Mouse (Mus musculus): ENCODE measurements at regions not wholly inside any gene's neighbourhood (a gene's known extent, or its start where the extent isn't known, plus 50 kb on each side); places are given as distances from the start of the nearest gene placed in this dataset.

DNA sequence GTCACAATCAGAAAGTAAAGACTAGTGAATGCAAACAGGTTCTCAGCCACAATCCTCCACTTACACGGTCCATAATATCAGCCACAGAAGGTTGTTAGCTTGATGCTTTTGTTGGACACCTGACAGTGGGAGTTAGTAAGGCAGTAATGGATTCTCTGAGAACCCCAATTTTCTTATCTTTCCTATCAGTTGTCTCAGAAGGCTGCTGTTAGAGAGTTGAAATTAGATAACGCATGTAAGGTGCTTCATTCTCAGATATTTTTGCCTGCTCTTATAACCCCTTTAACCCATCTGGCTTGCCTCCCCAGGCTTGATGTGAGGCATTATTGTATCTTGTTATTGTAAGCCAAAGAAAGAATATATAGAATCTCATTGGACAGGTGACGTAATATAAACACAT is 63.0 kb upstream of the Ube2e3 start:
- peak; percentile 36 for TF ChIP-seq GATA1 (IDR thresholded peaks at IDR 0.05; ENCODE audit: low read length)

- peak; percentile 64 for TF ChIP-seq GATA1 (IDR thresholded peaks at IDR 0.05; ENCODE audit: low read length)
Observed at GRCm38 (mm10) chr2:78803543-78803942, 64.4 kb upstream of the Ube2e3 start.

DNA sequence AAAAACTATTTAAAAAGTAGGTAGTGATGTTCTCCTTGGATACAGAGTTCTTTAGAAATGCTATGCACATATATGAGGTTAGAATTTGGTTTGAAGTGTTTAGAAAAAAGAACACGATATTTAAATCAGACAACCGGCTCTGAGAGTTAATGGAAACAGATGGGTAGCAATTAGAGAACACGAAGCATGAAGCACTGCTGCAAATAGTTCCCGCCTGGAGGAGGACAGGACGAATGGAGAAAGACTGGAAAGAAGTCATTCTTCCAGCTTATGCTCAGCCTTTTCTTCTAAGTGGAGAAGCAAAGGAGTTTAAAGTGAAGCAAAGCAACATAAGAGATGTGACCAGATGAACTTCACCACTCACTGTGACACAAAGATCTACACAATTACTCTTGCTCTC is 72.5 kb upstream of the Ube2e3 start:
- no peak for TF ChIP-seq GATA1 (IDR thresholded peaks at IDR 0.05; ENCODE audit: low read length)

- TF ChIP-seq GATA1 (IDR thresholded peaks at IDR 0.05; ENCODE audit: low read length): no peak
Observed at GRCm38 (mm10) chr2:78794734-78795133, 73.2 kb upstream of the Ube2e3 start.

DNA sequence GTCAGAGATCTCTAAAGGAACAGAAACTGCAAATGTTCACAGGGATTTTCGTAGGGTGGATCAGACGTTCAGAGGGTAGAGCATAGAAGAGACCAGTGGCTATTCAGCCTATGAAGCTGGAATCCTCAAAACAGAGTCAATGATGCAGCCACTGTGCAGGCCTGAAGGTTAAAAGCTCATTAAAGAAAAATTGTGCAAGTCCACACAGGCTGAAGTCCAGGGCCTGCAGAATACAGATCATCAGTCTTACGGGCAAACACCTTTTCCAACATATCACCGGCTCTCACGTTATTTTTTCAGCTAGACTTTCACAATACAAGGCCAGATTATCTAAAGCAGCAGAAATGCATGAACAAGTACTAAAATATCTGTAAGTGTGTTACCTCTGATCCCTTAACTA is 78.8 kb upstream of the Ube2e3 start:
- TF ChIP-seq GATA1 (IDR thresholded peaks at IDR 0.05; ENCODE audit: low read length): no peak

DNA sequence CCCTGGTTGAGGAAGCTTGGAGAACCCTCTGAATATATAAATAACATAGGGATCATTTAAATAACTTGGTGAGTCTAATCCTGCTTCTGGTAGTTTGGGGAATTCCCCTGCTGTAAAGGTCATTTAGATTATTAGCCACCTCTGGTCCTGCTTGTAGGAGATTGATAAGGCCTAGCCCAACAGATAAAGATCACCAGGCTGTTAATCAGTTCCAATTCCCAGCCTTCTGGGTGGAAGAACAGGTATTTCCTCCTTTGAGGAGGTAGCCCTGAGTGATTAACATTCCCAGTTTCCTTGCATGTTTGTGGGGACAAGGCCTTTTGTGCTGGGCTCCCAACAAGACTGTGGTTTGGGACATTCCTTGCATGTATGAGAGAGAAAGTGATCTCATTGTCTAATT is 79.7 kb upstream of the Ube2e3 start:
- TF ChIP-seq GATA1 (IDR thresholded peaks at IDR 0.05; ENCODE audit: low read length): no peak

DNA sequence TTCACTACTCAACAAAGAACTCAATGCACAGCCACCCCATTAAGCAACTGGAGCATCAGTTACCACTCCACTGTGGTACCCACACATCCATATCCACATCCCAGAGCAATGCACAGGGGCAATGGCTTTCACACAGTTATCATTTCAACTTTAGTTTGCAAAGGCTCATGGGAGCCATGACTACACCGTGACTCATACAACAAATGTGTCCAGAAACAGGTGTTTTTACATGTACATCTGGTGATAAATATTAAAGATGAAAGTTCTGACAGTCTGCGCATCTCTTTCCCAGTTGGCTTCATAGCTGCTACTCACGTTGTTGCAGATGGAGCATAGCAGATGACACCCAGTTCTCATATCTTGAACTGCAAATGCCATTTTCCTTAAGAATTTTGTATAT is 88.0 kb upstream of the Ube2e3 start:
- no peak for TF ChIP-seq GATA1 (IDR thresholded peaks at IDR 0.05; ENCODE audit: low read length)

DNA sequence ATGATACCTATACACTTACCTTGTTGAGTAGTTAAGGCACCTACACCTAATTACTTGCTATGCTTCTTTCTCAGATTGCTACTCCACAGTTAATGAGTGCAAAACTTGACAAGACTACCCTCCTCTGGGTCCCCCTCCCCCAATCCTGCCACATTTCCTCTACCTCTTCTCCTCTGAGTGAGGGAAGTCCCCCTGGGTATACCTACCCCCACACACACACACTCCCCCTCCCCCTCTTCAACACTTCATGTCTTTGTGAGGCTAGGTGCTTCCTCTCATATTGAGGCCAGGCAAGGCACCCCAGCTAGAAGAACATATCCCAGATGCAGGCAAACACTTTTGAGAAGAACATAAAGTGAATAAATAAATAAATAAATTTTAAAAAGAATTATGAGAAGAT is 90.3 kb upstream of the Ube2e3 start:
- no peak for TF ChIP-seq GATA1 (IDR thresholded peaks at IDR 0.05; ENCODE audit: low read length)

DNA sequence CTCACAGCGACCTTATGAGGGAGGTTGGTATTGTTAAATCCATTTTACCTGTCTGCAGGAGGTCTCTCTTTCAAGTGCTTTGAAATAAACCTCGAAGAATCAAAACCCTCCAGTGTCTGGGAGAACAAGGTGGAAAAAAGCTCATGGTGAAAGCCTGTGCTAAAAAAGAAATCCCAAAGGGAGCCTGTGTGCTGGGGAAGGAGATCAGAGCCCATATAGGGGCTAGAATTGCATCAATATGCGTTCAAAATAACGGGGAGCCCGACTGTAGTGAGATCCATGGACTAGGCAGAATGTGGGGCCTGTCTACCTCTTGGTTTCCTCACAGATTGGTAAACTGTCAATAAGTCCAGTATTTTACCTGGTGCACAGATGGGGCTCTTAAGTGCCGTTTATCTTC is 113.6 kb upstream of the Ube2e3 start:
- no peak for TF ChIP-seq GATA1 (IDR thresholded peaks at IDR 0.05; ENCODE audit: low read length)

DNA sequence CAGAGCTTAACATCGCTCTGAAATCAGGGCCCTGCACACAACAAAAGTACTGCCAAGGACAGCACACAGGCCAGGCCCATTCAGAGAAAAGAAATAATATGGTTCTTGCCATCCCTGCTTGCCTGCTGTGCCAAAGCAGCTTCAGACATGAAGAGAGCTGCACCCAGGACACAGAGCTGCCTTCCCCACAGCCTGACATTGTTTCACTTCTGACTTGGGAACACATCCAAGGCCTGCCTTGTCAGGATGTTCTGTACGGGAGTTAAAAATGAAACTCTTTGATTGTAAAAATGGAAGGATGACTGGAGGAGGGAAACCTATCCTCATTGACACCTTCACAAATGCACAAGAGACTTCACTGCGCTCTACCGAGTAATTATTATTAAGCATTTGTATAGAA is 114.0 kb upstream of the Ube2e3 start:
- no peak for TF ChIP-seq GATA1 (IDR thresholded peaks at IDR 0.05; ENCODE audit: low read length)

- no peak for TF ChIP-seq GATA1 (IDR thresholded peaks at IDR 0.05; ENCODE audit: low read length)
Observed at GRCm38 (mm10) chr2:78730161-78730560, 137.8 kb upstream of the Ube2e3 start.

GRCm38 (mm10) chr2:78726060-78726459 is 141.9 kb upstream of the Ube2e3 start:
- TF ChIP-seq GATA1 (IDR thresholded peaks at IDR 0.05; ENCODE audit: low read length): no peak

DNA sequence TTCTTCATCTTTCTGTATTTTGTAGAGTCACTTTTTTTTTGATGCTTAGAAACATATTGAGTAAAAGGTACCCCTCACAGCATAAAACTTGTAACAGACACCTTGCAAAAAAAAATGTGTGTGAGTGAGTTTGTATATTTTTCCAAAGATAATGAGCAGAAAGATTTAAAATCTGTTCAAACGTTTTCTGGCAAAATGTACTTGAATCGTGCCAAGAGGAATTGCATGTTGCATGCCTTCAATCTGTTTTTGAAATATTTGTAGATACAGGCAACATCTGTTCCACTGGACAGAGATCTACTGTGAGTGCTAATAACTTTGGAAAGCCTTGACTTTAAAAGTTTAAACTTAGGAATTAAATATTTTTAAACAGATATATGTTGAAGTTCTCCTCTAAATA is 143.5 kb upstream of the Ube2e3 start:
- no peak for TF ChIP-seq GATA1 (IDR thresholded peaks at IDR 0.05; ENCODE audit: low read length)

- TF ChIP-seq GATA1 (IDR thresholded peaks at IDR 0.05; ENCODE audit: low read length): no peak
Observed at GRCm38 (mm10) chr2:78723423-78723822, 144.5 kb upstream of the Ube2e3 start.

- TF ChIP-seq GATA1 (IDR thresholded peaks at IDR 0.05; ENCODE audit: low read length): no peak
Observed at GRCm38 (mm10) chr2:78722739-78723138, 145.2 kb upstream of the Ube2e3 start.

- no peak for TF ChIP-seq GATA1 (IDR thresholded peaks at IDR 0.05; ENCODE audit: low read length)
Observed at GRCm38 (mm10) chr2:78718550-78718949, 149.4 kb upstream of the Ube2e3 start.

DNA sequence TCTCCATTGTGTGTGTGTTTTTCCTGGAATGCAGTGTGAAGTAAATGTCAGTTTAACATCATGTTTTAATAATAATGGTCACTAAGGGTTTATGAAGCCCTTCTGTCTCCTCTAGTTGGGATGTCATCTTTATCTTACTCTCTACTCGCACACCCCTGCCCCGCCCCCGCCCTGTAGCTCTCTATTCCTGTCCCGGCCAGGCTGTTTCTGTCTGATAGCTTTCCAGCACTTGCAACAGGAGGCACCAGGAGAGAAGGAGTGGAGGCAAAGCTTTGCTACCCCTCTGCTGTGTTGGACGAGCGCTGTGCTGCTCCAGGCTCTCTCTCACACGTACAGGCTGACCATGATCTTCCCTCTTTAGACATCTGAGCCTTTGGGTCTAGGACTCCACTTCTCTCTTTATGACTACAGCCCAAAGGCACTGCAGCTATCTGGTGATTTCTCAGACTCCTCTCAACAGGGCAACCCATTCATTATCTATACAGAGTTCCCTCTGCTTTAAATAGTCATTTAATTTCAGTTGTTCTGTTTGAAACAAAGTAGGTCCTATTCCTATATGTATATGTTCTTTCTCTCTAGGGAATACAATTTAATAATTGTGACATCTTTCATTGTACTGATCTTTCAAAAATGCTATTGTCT is 151.6 kb upstream of the Ube2e3 start:
- TF ChIP-seq GATA1 (IDR thresholded peaks at IDR 0.05; ENCODE audit: low read length): no peak

- TF ChIP-seq GATA1 (IDR thresholded peaks at IDR 0.05; ENCODE audit: low read length): no peak
Observed at GRCm38 (mm10) chr2:78694851-78695250, 173.1 kb upstream of the Ube2e3 start.

All from G1E-ER4 (cell line).